Mouse (Mus musculus): ENCODE results near the gene Cttn.

DNA sequence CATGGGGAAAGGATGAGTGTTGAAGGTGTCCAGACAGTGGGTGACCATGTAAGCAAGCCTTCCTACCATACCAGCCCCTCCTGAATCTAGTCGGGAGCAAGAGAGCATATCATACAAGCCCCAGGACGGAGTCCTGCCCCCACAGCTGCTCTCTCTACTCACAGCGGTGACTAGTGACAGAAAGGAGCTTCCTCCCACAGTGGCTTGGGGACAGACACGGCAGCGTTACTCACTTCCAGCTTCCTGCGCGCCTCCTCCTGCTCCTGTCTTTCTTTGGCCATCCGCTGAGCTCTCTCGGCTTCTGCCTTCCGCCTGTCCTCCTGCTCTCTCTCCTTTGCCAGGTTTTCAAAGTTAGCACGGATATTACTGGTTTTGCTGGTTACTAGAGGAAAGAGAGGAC, 29.3 kb downstream of the Cttn start:
- TF ChIP-seq TAL1 (IDR thresholded peaks at IDR 0.05; ENCODE audit: low read length) (no peak), GATA1 (IDR thresholded peaks at IDR 0.05; ENCODE audit: low read length) (no peak)

Measured in erythroblast, embryonic 14.5 days (primary cell).